Mouse (Mus musculus) mature B cell (primary cell): ENCODE results near the gene Rsph1.

Experiments
- in situ Hi-C: fragments of 300-500 bp; cut with MboI; formaldehyde crosslinking; loops from 2 replicates; pipeline ENCODE4 v1.14.3; 2019

The Rsph1 gene

DNA sequence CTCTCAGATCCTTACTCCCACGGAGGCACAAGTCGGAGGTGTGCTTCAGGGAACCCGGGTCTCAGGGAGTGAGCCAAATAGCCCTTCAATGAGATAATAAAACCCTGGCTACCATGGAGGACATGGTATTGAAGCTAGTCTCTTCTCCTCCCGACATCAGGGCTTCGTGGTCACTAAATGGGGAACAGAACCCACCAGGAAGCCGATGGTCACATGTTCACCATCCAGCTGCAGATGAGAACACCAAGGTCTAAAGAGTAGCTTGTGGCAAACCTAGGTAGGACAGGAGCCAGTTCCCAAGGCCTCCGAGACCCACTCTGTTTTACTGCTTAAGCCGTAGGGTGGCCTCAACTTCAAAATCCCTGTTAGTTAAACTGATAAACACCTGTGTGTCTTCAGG is 68.5 kb downstream of the Rsph1 start:
- in situ Hi-C loops = no loop called here

GRCm38 (mm10) chr17:31207771-31208334 is 69.3 kb downstream of the Rsph1 start, which contains the start of gene Ubash3a:
Gene Ubash3a, plus strand, starts transcription at chr17:31207873.
- in situ Hi-C loops = no loop called here
